Mouse (Mus musculus) forebrain, embryonic 12.5 days (tissue): ENCODE results near the gene Zmynd15. TPM values are rescaled to one million over a fixed set of nuclear protein-coding genes. Genes with fewer than 3 reads are reported as not detected.

Experiments used
- ATAC-seq: fragments of 200-750 bp; cut with Nextera tagmentation; 2 replicates; pipeline ENCODE4 v1.8.0; 2017; ENCODE audit warnings: moderate TSS enrichment; ENCODE audit not compliant: low FRiP score
- H3K27ac ChIP-seq: fragments of 300-500 bp; sonication (generic); 2 replicates; pipeline ENCODE4 v1.5.1; 2016; ENCODE audit warnings: mild to moderate bottlenecking
- H3K27me3 ChIP-seq: fragments of 300-500 bp; sonication (generic); 2 replicates; pipeline ENCODE4 v1.6.1; 2016; ENCODE audit warnings: mild to moderate bottlenecking
- H3K36me3 ChIP-seq: fragments of 300-500 bp; sonication (generic); replicated peaks from 2 replicates; pipeline ENCODE4 v1.6.1; 2016; ENCODE audit warnings: mild to moderate bottlenecking
- H3K4me1 ChIP-seq: fragments of 300-500 bp; sonication (generic); 2 replicates; pipeline ENCODE4 v1.6.1; 2016
- H3K4me2 ChIP-seq: fragments of 300-500 bp; sonication (generic); 2 replicates; pipeline ENCODE4 v1.6.1; 2016; ENCODE audit warnings: mild to moderate bottlenecking, moderate library complexity
- H3K4me3 ChIP-seq: fragments of 300-500 bp; sonication (generic); replicated peaks from 2 replicates; pipeline ENCODE4 v1.5.1; 2016; ENCODE audit warnings: mild to moderate bottlenecking
- H3K9ac ChIP-seq: fragments of 300-500 bp; sonication (generic); 2 replicates; pipeline ENCODE4 v1.6.1; 2016; ENCODE audit warnings: mild to moderate bottlenecking
- H3K9me3 ChIP-seq: fragments of 300-500 bp; sonication (generic); 2 replicates; pipeline ENCODE4 v1.6.1; 2016
- whole genome bisulfite sequencing: fragments of 180-500 bp; shearing (Covaris S2); methylation state at CpG from one replicate; pipeline ENCODE4 v1.1.7; 2016; 5-methylcytosine and 5-hydroxymethylcytosine counted together
- polyA plus RNA-seq: library from polyadenylated mRNA; unstranded; fragments of >200 nt; fragmentation: Nextera tagmentation; extraction: Ambion mirVana; gene quantifications from 2 replicates; pipeline ENCODE4 v1.2.1, GENCODE M21; 2016

Gene Zmynd15
- polyA plus RNA-seq, 1 experiment from 2014 or later: 0.43 TPM

DNA sequence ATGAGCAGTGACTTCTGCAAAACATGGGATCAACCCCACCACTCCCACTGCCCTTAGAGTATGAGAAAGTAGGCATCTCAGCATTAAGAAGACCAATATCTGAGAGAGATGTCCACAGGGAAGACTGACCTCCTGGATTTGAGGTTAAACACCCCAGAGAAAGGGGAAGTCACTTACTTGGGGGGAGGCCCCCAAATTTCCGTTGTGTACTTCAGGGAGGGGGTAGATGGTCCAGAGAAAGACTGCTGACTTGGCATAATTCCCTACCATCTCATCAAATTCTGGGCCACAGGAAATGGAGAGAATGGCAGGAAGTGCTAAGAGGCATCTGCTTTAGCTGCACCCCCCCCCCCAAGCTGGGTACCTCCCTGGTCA is 25.7 kb upstream of the Zmynd15 start:
- Histone ChIP-seq H3K9me3 (no peaks in the 10 kb centered on the region), H3K9ac (peak overlapping the region; percentile 87), H3K4me3 (peak overlapping the region; percentile 82), H3K4me2 (peak overlapping the region; percentile 83), H3K36me3 (peaks cover 28% of the 10 kb centered on the region), H3K27ac (no peak overlapping the region), H3K4me1 (peaks cover 30% of the 10 kb centered on the region), H3K27me3 (no peaks in the 10 kb centered on the region)
- ATAC-seq: no peak
- 71% methylated on average over 1 of the region's 1 CpGs for WGBS

DNA sequence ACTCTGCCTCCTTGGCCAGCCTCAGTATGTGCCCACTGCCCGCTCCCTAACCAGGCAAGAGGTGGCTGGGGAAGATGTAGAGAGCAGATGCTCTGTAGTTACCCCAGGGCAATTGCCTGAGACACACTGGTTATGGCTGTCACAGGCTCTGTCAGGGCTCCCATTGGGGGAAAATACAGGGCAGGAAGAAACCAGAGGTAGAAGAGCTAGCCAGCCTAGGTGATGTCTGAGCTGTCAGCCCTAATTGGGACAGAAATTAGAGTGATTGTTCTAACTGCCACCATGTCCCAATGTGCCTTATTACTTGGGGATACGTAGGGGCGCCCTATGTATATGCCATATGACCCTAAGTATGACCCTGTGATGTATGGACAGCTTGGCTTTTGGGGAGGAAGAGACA is 25.3 kb upstream of the Zmynd15 start:
- Histone ChIP-seq H3K27me3 (no peaks in the 10 kb centered on the region), H3K9ac (peak overlapping the region; percentile 87; the same call in 1 of the 2 replicates), H3K4me1 (peaks cover 30% of the 10 kb centered on the region), H3K4me2 (peak overlapping the region; percentile 83), H3K9me3 (no peaks in the 10 kb centered on the region), H3K27ac (no peak overlapping the region), H3K36me3 (peaks cover 32% of the 10 kb centered on the region), H3K4me3 (0 out of 2 replicates have a peak overlapping the region, but pooled peaks have one; percentile 82)
- ATAC-seq: no peak
- 94% methylated on average over 3 of the region's 3 CpGs for WGBS

DNA sequence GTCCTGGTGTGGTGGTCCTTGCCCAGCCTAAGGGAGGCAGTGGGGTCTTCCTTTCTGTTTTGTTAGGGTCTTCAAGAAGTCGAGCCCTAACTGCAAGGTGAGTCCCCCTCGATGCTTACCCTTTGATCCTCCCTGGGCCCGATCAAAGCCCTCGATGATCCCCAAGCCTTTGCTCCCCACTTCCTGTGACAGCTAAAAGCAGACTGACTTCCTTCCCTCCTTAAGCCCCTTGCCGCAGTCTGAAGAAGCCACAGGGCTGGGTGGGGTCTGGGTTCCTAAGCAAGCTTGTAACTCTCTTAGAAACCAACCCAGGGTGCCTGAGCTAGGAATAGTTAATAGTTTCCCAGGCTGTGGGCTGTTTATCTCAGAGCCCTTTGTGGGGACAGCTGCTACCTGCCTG is 23.8 kb upstream of the Zmynd15 start:
- no peaks in the 10 kb centered on the region for H3K27me3 ChIP-seq
- no peak overlapping the region for H3K27ac ChIP-seq
- no peak overlapping the region for H3K9ac ChIP-seq
- H3K4me2 ChIP-seq: no peak overlapping the region
- H3K4me1 ChIP-seq: peaks cover 30% of the 10 kb centered on the region
- no peaks in the 10 kb centered on the region for H3K9me3 ChIP-seq
- 91% methylated on average over 5 of the region's 5 CpGs for WGBS
- H3K4me3 ChIP-seq: no peak overlapping the region
- peaks cover 48% of the 10 kb centered on the region for H3K36me3 ChIP-seq
- ATAC-seq: no peak

DNA sequence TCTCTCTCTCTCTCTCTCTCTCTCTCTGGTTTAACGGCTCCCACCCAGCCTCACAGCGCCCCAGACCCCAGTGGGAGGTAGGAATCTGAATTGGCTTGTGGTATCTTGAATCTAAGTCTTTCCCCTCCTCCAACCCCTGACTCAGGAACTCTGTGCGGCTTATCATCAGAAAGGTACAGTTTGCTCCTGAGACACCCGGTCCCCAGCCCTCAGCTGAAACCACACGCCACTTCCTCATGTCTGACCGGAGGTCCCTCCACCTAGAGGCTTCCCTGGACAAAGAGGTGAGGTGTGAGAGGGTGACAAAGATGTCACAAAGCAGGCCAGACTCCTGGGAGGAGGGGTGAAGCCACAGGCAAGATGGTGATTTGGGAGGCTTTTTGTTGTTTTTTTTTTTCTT is 21.8 kb upstream of the Zmynd15 start:
- Histone ChIP-seq H3K4me1 (peaks cover 23% of the 10 kb centered on the region), H3K9ac (no peak overlapping the region), H3K9me3 (no peaks in the 10 kb centered on the region), H3K4me2 (no peak overlapping the region), H3K36me3 (peaks cover 67% of the 10 kb centered on the region), H3K4me3 (no peak overlapping the region), H3K27me3 (no peaks in the 10 kb centered on the region), H3K27ac (no peak overlapping the region)
- no peak for ATAC-seq
- 87% methylated on average over 6 of the region's 6 CpGs for WGBS

DNA sequence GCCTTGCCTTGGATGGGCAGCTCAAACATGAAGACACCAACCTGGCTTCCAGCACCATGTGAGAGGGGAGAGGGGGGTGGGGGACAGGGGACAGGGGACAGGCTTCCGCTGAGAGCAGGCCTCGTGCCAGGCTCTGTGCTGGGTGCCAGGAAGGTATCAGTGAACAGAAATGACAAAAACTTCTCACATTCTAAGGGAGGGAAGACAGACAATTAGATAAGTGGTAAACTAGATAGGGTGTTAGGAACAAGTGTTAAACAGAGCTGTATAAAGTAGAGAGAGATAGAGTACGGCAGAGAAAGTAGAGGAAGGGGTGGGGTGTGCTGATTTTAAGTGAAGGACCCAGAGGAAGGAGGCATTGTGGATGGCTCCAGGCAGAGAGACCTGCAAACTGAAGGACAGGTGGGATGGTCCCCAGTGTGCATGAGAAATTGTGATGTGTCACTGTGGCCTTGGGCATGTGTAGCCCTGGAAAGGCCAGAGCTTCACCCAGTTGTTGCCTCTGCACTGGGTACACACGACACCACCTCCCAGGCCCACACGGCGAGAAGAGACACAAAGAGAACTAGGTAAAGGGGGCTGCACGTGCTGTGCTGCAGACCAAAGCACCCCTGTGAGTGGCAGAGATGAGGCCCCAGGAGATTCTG is 20.4 kb upstream of the Zmynd15 start:
- peaks cover 67% of the 10 kb centered on the region for H3K36me3 ChIP-seq
- no peak overlapping the region for H3K4me3 ChIP-seq
- no peaks in the 10 kb centered on the region for H3K9me3 ChIP-seq
- WGBS: 91% methylated on average over 7 of the region's 7 CpGs
- H3K27ac ChIP-seq: no peak overlapping the region
- H3K27me3 ChIP-seq: no peaks in the 10 kb centered on the region
- no peak for ATAC-seq
- H3K4me2 ChIP-seq: no peak overlapping the region
- no peak overlapping the region for H3K9ac ChIP-seq
- peaks cover 13% of the 10 kb centered on the region for H3K4me1 ChIP-seq

DNA sequence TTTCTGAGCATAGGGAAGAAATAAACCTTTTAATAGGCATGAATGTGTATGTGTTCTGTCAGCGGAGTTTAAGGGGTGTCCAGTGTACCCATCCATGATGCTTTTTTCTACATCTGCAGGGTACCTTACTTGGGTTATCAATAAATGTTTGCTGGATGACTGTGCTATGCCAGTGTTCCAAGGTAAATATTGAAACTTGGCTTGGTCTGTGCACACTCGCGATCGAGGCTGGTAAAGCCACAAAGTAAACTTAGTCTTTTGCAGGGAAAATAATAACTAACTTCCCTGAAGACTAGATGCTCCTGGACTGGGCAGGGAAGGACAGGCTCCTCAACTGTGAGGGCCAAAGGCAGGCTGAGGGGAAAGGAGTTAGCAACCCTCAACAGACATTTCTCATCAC is 18.6 kb upstream of the Zmynd15 start:
- no peaks in the 10 kb centered on the region for H3K9me3 ChIP-seq
- H3K36me3 ChIP-seq: peaks cover 66% of the 10 kb centered on the region
- WGBS: 96% methylated on average over 4 of the region's 4 CpGs

DNA sequence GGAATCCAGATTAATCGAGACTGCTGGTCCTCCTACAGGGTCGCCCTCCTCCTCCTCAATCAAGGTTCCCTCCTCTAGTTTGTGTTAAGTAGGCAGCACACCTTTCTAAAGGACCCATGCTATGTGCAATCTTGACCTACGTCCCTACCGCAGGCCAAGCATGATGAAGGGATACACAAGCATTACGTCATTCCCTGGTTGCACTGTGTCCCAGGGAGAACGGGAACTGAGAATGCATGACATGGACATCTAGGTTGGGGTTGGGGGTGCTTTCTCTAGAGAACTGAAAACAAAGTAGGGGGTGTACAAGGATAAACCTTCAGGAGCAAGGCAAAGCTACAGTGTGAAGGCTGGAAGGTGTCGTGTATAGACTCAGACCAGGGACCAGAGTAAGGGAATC is 17.4 kb upstream of the Zmynd15 start:
- Histone ChIP-seq H3K9me3 (no peaks in the 10 kb centered on the region), H3K27me3 (no peaks in the 10 kb centered on the region), H3K27ac (no peak overlapping the region), H3K4me2 (no peak overlapping the region), H3K36me3 (peaks cover 54% of the 10 kb centered on the region), H3K9ac (no peak overlapping the region), H3K4me3 (no peak overlapping the region), H3K4me1 (no peaks in the 10 kb centered on the region)
- no peak for ATAC-seq
- WGBS: 92% methylated on average over 7 of the region's 7 CpGs

More for the DNA sequence above, 18.6 kb upstream of the Zmynd15 start:
- ATAC-seq: no peak
- Histone ChIP-seq H3K4me3 (no peak overlapping the region), H3K4me1 (no peaks in the 10 kb centered on the region), H3K27me3 (no peaks in the 10 kb centered on the region), H3K27ac (no peak overlapping the region), H3K4me2 (no peak overlapping the region), H3K9ac (no peak overlapping the region)

DNA sequence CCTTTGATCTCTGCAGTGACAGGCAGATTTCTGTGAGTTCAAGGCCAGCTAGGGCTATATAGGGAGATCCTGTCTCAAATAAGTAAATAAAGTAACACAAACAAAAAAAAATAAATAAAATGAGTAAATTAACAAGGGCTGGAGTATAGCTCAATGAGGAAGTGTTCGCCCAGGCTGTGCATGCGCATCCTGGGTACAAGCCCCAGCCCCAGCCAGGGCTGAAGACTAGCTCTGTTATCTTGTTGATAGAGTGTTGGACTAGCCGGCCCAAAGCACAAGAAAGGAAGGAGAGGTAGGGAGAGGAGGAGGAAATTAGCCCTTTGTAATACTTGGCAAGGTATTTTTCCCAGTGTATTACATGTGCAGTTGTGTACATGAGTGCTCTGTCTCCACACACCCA is 15.3 kb upstream of the Zmynd15 start:
- Histone ChIP-seq H3K27me3 (no peaks in the 10 kb centered on the region), H3K9ac (no peak overlapping the region), H3K27ac (no peak overlapping the region), H3K36me3 (peaks cover 34% of the 10 kb centered on the region), H3K4me1 (no peaks in the 10 kb centered on the region), H3K9me3 (no peaks in the 10 kb centered on the region), H3K4me2 (no peak overlapping the region), H3K4me3 (no peak overlapping the region)
- 88% methylated on average over 3 of the region's 3 CpGs for WGBS
- ATAC-seq: no peak

DNA sequence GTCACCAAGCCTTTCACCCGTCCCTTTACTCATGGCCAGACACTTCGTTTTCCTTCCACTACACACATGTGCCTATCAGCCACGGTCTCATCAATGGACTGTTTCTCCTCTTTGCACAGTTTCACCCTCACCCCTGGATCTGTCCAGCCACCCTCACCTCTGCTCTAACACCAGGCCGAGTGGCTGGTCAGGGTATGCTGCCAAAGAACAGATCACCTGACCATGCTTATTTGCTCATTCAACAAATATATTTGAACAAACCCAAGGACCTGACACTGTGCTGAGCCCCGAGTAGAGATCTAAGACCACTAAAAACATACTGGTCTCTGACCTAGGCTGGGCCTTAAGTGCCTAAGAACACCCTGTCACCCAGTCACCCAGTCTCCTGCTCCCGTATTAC is 14.6 kb upstream of the Zmynd15 start:
- Histone ChIP-seq H3K36me3 (peaks cover 27% of the 10 kb centered on the region), H3K9me3 (no peaks in the 10 kb centered on the region), H3K27me3 (no peaks in the 10 kb centered on the region), H3K9ac (no peak overlapping the region), H3K4me3 (no peak overlapping the region), H3K4me1 (no peaks in the 10 kb centered on the region), H3K4me2 (no peak overlapping the region), H3K27ac (no peak overlapping the region)
- ATAC-seq: no peak
- 79% methylated on average over 6 of the region's 6 CpGs for WGBS

DNA sequence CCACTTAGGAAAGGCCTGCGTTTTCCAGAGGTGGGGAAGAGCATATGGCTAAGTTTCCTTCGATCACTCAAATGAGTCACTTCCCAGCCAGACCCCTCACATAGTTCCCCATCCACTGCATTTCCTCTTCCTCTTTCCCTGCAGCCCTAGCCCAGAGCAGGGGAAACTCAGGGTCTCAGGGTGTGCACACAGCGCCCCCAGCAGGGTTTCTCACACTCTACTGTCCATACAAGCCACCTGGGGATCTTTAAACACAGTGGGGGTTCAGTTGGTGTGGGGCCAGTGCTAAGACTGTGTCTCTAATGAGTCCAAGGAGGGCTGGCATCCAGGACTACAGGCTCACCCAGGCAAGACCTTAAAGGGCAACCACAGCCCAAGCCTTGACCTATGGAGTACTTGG is 12.5 kb upstream of the Zmynd15 start:
- Histone ChIP-seq H3K27ac (no peak overlapping the region), H3K4me2 (no peak overlapping the region), H3K9me3 (no peaks in the 10 kb centered on the region), H3K36me3 (peaks cover 6% of the 10 kb centered on the region), H3K4me3 (no peak overlapping the region), H3K27me3 (no peaks in the 10 kb centered on the region), H3K9ac (no peak overlapping the region), H3K4me1 (peaks cover 4% of the 10 kb centered on the region; the same call in 1 of the 2 replicates)
- no peak for ATAC-seq
- WGBS: 51% methylated on average over 3 of the region's 3 CpGs

DNA sequence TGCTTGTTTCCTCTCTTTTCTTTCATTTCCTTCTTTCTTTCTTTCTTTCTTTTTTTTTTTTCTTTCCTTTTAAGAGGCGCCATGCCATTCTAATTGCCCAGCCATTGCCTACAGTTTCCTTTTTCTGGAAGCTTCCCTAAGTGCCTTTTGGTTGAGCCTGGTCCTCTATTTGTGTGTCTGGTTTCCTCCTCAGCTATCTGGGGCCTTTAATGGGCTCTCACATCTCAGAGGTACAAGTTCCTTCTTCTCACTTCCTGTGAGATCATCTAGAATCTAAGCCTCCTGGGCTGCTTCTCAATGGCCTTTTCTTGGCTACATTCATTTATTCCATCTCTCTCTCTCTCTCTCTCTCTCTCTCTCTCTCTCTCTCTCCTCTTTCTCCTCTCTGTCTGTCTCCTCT is 11.9 kb upstream of the Zmynd15 start:
- 67% methylated on average over 1 of the region's 1 CpGs for WGBS
- ATAC-seq: no peak

DNA sequence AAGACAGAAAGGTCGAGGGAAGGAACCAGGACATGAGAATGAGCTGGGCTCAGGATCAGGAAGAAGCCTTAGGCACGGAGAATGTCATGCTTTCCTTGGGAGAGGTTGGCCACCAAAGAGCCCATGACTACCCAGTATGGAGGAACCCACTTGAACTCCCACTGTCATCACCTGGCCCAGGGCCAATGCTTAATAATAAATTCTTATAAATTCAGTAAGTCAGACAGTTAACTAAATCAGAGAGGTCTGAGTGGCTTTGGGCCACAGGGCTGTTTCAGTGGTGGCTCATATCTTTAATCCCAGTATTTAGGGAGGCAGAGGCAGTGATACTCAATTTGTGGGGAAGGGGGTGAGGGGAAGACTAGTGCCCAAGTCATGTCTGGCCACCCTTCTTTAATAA is 8.3 kb upstream of the Zmynd15 start:
- H3K4me2 ChIP-seq: no peak overlapping the region
- peaks cover 3% of the 10 kb centered on the region; the same call in 1 of the 2 replicates for H3K36me3 ChIP-seq
- no peak overlapping the region for H3K27ac ChIP-seq
- H3K27me3 ChIP-seq: no peaks in the 10 kb centered on the region
- no peaks in the 10 kb centered on the region for H3K9me3 ChIP-seq
- H3K4me3 ChIP-seq: no peak overlapping the region
- 80% methylated on average over 2 of the region's 2 CpGs for WGBS
- H3K9ac ChIP-seq: no peak overlapping the region
- H3K4me1 ChIP-seq: peaks cover 15% of the 10 kb centered on the region
- ATAC-seq: no peak

More for the DNA sequence above, 11.9 kb upstream of the Zmynd15 start:
- Histone ChIP-seq H3K27me3 (no peaks in the 10 kb centered on the region), H3K9ac (no peak overlapping the region), H3K4me2 (no peak overlapping the region), H3K27ac (no peak overlapping the region), H3K4me1 (peaks cover 5% of the 10 kb centered on the region), H3K36me3 (peaks cover under 1% of the 10 kb centered on the region), H3K9me3 (no peaks in the 10 kb centered on the region), H3K4me3 (no peak overlapping the region)

DNA sequence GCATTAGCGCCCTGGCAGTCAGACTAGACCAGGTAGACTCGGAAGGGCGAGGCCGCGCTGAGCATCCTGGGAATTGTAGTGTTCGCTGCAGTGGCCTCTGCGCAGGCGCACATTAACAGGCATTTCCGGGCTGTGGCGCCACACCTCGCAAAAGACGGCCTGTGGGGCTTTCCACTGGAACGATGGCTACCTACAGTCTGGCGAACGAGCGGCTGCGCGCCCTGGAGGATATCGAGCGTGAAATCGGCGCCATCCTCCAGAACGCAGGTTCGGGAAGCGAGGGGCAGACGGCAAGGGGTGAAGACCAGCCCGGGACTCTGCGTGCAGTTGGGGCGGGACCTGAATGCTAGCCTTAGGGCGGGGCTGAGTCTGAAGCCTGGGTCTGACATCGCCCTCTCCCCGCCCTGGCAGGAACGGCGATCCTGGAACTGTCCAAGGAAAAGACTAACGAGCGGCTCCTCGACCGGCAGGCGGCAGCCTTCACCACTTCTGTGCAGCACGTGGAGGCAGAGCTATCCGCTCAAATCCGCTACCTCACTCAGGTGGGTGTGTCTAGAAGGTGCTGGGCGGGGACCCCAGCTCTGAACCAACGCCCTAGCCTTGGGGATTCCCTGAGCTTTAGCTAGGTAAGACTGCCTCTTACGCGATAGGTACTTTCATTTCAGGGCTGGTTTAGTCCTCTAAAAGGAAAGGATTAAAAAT is 7.3 kb upstream of the Zmynd15 start, which contains the start of gene Med11:
TSS of gene Med11 (plus strand) at position 123 of the 702 bp plus-strand sequence.
- under 1% methylated on average over 46 of the region's 46 CpGs for WGBS
- peak; percentile 97 for ATAC-seq
- H3K9ac ChIP-seq: peak within 1 kb of the TSS; percentile 82
- no peaks in the 10 kb centered on the region for H3K27me3 ChIP-seq
- H3K4me1 ChIP-seq: peaks cover 15% of the 10 kb centered on the region
- peak within 1 kb of the TSS; percentile 97 for H3K27ac ChIP-seq
- H3K9me3 ChIP-seq: no peaks in the 10 kb centered on the region
- peak within 1 kb of the TSS; percentile 64 for H3K4me2 ChIP-seq
- H3K36me3 ChIP-seq: peaks cover 3% of the 10 kb centered on the region; the same call in 1 of the 2 replicates
- H3K4me3 ChIP-seq: peak within 1 kb of the TSS; percentile 68
